Mouse (Mus musculus): ENCODE results near the gene Akirin2.

Gene Akirin2

DNA sequence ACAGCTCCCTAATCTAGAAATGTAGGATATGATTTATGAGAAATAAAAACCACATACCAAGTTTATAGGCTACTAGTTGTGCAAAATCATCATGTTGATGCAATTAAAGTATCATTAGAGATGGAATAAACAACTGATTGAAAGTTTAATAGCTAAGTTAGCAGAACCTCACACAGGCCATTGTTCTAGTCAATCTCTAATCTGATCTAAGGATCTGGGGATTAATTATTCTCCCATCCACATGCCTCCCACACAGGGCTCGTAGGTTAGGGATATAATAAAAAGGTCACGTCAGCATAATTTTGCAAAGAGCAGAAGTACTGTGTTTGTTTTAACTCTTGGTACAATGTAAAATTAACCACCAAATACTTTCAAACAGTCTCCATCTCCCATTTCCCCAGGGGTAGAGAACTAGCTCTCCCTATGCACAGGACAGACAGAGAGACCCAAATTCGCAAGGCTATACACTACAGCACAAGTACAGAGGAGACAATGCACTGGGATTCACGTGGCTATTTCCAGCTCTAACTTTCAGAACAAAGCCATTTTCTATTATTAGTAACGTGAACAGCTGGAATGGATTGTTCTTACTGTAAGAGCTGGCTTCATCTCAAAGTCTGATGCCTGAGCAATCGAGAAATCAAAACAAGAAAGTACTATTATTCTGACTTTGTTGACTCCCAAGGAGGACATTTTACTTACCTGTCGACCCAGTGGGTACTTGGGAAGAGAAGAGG is 34.3 kb downstream of the Akirin2 start:
- DNase-seq (ENCODE audit: low spot score), result no peak

DNA sequence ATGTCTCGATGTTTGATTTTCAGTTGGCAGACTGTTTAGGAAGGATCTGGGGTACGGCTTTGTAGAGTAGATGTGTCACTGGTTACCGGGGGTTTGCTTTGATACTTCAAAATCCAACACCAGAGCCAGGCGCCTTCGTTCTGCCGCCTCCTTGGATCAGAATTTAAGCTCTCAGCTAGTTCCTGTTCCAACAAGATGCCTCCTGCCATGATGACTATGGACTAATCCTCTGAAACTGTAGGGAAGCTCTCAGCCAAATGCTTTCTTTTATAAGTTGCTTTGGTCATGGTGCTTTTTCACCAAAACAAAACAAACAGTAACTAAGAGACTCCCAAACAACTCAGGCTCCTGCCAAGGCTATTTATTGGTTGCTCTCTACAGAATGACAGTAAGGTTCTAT is 52.4 kb downstream of the Akirin2 start:
- no peak for DNase-seq (ENCODE audit: low spot score)

GRCm38 (mm10) chr4:34606658-34607057 is 55.9 kb downstream of the Akirin2 start:
- no peak for DNase-seq (ENCODE audit: low spot score)

GRCm38 (mm10) chr4:34613571-34614145 is 62.9 kb downstream of the Akirin2 start:
- DNase-seq (ENCODE audit: low spot score), result peak; percentile 9

DNA sequence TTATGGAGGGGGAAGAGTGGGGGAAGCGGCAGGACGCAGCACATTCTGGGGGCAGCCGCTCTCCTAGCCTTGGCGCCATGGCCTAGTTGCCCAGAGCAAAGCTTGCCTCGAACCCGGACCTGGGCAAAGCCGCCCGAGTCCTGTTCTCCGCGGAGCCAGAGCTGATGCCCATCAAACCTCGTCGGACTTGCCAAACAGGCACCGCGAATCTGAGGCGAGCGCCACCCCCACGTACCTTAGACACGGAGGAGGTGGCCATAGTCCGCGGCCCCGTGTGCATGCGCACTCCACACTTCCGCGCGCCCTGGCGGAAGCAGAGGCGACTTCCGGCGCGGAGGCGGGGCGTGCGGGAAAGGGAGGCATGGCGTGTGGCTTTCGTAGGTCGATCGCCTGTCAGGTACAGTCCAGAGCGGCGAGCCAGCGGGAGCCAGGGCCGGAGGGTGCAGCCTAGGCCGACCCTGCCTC is 63.9 kb downstream of the Akirin2 start, which contains the start of the genes Orc3 and Rars2:
Gene Orc3, minus strand, starts transcription at position 315 of the 465 bp plus-strand sequence.
Gene Rars2, plus strand, starts transcription at position 328 of the 465 bp plus-strand sequence.
- DNase-seq (ENCODE audit: low spot score), result peak; percentile 93

DNA sequence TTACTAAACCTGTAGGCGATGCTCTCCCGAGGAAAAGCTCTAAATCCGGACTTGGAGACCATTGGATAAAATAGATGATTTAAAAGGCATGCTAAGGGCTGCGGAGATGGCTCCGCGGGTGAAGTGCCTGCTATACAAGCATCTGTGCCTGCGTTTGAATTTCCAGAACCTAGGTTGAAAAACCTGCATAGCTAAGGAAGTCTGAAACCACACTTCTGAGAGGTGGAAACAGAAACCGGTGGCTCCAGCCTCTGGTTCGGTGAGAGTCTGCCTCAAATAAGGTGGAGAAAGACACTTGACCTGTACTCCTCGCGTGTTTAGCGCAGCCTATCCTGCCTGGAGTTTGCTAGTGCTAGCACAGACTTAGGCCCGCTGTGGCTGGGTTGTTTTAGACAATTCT is 64.6 kb downstream of the Akirin2 start:
- no peak for DNase-seq (ENCODE audit: low spot score)

DNA sequence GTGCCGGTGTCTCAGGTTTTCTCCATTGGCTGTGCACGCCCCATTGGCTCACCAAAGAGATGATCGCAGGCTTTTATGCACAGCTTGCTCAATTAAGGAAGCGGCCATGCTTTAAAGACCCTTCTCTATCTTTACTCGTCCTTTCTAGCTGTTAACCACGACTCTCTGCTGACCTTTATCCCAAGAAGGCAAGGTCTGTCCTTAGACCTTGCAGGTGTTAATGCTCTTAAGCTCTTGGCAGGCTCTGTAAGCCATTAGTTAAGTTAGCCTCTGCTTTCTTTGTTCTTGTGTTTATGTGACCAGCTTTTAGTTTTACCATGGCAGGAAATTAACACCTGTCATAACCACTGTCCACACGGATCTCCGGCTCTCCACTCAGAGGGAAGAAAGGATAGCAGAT is 65.4 kb downstream of the Akirin2 start:
- no peak for DNase-seq (ENCODE audit: low spot score)
